Mouse (Mus musculus) heart, embryonic 12.5 days (tissue): ENCODE measurements around the gene Scn1b. TPM values are rescaled to one million over a fixed set of nuclear protein-coding genes. Genes with fewer than 3 reads are reported as not detected.

Experiments used
- ATAC-seq: fragments of 200-750 bp; cut with Nextera tagmentation; 2 replicates; pipeline ENCODE4 v1.8.0; 2017; ENCODE audit warnings: moderate TSS enrichment, moderate library complexity; ENCODE audit not compliant: insufficient number of reproducible peaks, low FRiP score
- H3K27ac ChIP-seq: fragments of 300-500 bp; sonication (generic); 2 replicates; pipeline ENCODE4 v1.5.1; 2016; ENCODE audit warnings: mild to moderate bottlenecking, moderate library complexity; ENCODE audit not compliant: poor library complexity, severe bottlenecking
- H3K27me3 ChIP-seq: fragments of 300-500 bp; sonication (generic); replicated peaks from 2 replicates; pipeline ENCODE4 v1.6.1; 2016; ENCODE audit warnings: mild to moderate bottlenecking, moderate library complexity
- H3K36me3 ChIP-seq: fragments of 300-500 bp; sonication (generic); 2 replicates; pipeline ENCODE4 v1.6.1; 2016; ENCODE audit warnings: mild to moderate bottlenecking, moderate library complexity
- H3K4me1 ChIP-seq: fragments of 300-500 bp; sonication (generic); replicated peaks from 2 replicates; pipeline ENCODE4 v1.6.1; 2016; ENCODE audit warnings: mild to moderate bottlenecking
- H3K4me2 ChIP-seq: fragments of 300-500 bp; sonication (generic); 2 replicates; pipeline ENCODE4 v1.6.1; 2016; ENCODE audit warnings: mild to moderate bottlenecking, moderate library complexity
- H3K4me3 ChIP-seq: fragments of 300-500 bp; sonication (generic); 2 replicates; pipeline ENCODE4 v1.5.1; 2016; ENCODE audit warnings: mild to moderate bottlenecking
- H3K9ac ChIP-seq: fragments of 300-500 bp; sonication (generic); 2 replicates; pipeline ENCODE4 v1.6.1; 2016; ENCODE audit warnings: mild to moderate bottlenecking, moderate library complexity
- H3K9me3 ChIP-seq: fragments of 300-500 bp; sonication (generic); replicated peaks from 2 replicates; pipeline ENCODE4 v1.6.1; 2016; ENCODE audit warnings: mild to moderate bottlenecking, moderate library complexity
- WGBS: fragments of 180-500 bp; shearing (Covaris S2); methylation state at CpG from one replicate; pipeline ENCODE4 v1.1.7; 2016; 5-methylcytosine and 5-hydroxymethylcytosine counted together
- polyA plus RNA-seq: library from polyadenylated mRNA; unstranded; fragments of >200 nt; fragmentation: Nextera tagmentation; extraction: Ambion mirVana; gene quantifications from 2 replicates; pipeline ENCODE4 v1.2.1, GENCODE M21; 2016

Scn1b gene
- polyA plus RNA-seq, 1 experiment from 2014 or later: 5.7 TPM

- Histone ChIP-seq H3K27ac (no peak overlapping the region), H3K4me2 (no peak overlapping the region)
- 60% methylated on average over 14 of the region's 14 CpGs for WGBS
Measured at GRCm38 (mm10) chr7:31082831-31083588, 43.8 kb downstream of the Scn1b start.

GRCm38 (mm10) chr7:31082106-31082505 is 44.7 kb downstream of the Scn1b start:
- Histone ChIP-seq H3K36me3 (no peaks in the 10 kb centered on the region), H3K4me2 (no peak overlapping the region), H3K27ac (no peak overlapping the region), H3K4me1 (peaks cover 5% of the 10 kb centered on the region; the same call in 1 of the 2 replicates), H3K9ac (no peak overlapping the region), H3K9me3 (peaks cover 4% of the 10 kb centered on the region), H3K4me3 (no peak overlapping the region), H3K27me3 (no peaks in the 10 kb centered on the region)
- no peak for ATAC-seq

More at GRCm38 (mm10) chr7:31082831-31083588, 43.8 kb downstream of the Scn1b start:
- Histone ChIP-seq H3K36me3 (no peaks in the 10 kb centered on the region), H3K9ac (0 out of 2 replicates have a peak overlapping the region, but pooled peaks have one; percentile 5), H3K4me1 (peaks cover 9% of the 10 kb centered on the region; the same call in 1 of the 2 replicates), H3K4me3 (no peak overlapping the region), H3K27me3 (no peaks in the 10 kb centered on the region), H3K9me3 (peaks cover 4% of the 10 kb centered on the region)
- no peak; the same call in 1 of the 2 replicates for ATAC-seq

GRCm38 (mm10) chr7:31081106-31081505 is 45.7 kb downstream of the Scn1b start:
- Histone ChIP-seq H3K4me2 (no peak overlapping the region), H3K4me1 (peaks cover 5% of the 10 kb centered on the region; the same call in 1 of the 2 replicates), H3K4me3 (no peak overlapping the region), H3K9ac (no peak overlapping the region), H3K36me3 (no peaks in the 10 kb centered on the region), H3K9me3 (peaks cover 4% of the 10 kb centered on the region), H3K27me3 (no peaks in the 10 kb centered on the region), H3K27ac (no peak overlapping the region)
- 24% methylated on average over 1 of the region's 1 CpGs for WGBS
- ATAC-seq: no peak

- 55% methylated on average over 3 of the region's 3 CpGs for WGBS
Measured at GRCm38 (mm10) chr7:31080611-31081010, 46.2 kb downstream of the Scn1b start.

GRCm38 (mm10) chr7:31079670-31080069 is 47.1 kb downstream of the Scn1b start:
- WGBS: 82% methylated on average over 8 of the region's 8 CpGs
- ATAC-seq: no peak
- H3K4me3 ChIP-seq: no peak overlapping the region

More at GRCm38 (mm10) chr7:31080611-31081010, 46.2 kb downstream of the Scn1b start:
- no peak overlapping the region for H3K4me2 ChIP-seq
- H3K4me1 ChIP-seq: peaks cover 5% of the 10 kb centered on the region; the same call in 1 of the 2 replicates
- no peak overlapping the region for H3K9ac ChIP-seq
- H3K9me3 ChIP-seq: peaks cover 4% of the 10 kb centered on the region
- H3K36me3 ChIP-seq: no peaks in the 10 kb centered on the region
- no peaks in the 10 kb centered on the region for H3K27me3 ChIP-seq
- ATAC-seq: no peak
- no peak overlapping the region for H3K4me3 ChIP-seq
- no peak overlapping the region for H3K27ac ChIP-seq

GRCm38 (mm10) chr7:31077885-31078445 is 48.8 kb downstream of the Scn1b start:
- Histone ChIP-seq H3K4me2 (no peak overlapping the region), H3K4me1 (no peaks in the 10 kb centered on the region), H3K9me3 (peaks cover 4% of the 10 kb centered on the region), H3K27me3 (no peaks in the 10 kb centered on the region), H3K36me3 (no peaks in the 10 kb centered on the region), H3K27ac (no peak overlapping the region), H3K4me3 (no peak overlapping the region), H3K9ac (no peak overlapping the region)
- 32% methylated on average over 5 of the region's 5 CpGs for WGBS
- 0 out of 2 replicates have a peak, but pooled peaks have one; percentile 29 for ATAC-seq

More at GRCm38 (mm10) chr7:31079670-31080069, 47.1 kb downstream of the Scn1b start:
- no peaks in the 10 kb centered on the region for H3K27me3 ChIP-seq
- no peak overlapping the region for H3K27ac ChIP-seq
- peaks cover 4% of the 10 kb centered on the region for H3K9me3 ChIP-seq
- H3K9ac ChIP-seq: no peak overlapping the region
- H3K36me3 ChIP-seq: no peaks in the 10 kb centered on the region
- H3K4me1 ChIP-seq: no peaks in the 10 kb centered on the region
- no peak overlapping the region for H3K4me2 ChIP-seq

GRCm38 (mm10) chr7:31077470-31077869 is 49.3 kb downstream of the Scn1b start:
- Histone ChIP-seq H3K9ac (no peak overlapping the region), H3K27me3 (no peaks in the 10 kb centered on the region), H3K4me3 (no peak overlapping the region), H3K9me3 (peaks cover 4% of the 10 kb centered on the region), H3K27ac (no peak overlapping the region), H3K4me1 (no peaks in the 10 kb centered on the region), H3K4me2 (no peak overlapping the region), H3K36me3 (no peaks in the 10 kb centered on the region)
- ATAC-seq: peak; percentile 39
- WGBS: 54% methylated on average over 6 of the region's 6 CpGs

GRCm38 (mm10) chr7:31076492-31076891 is 50.3 kb downstream of the Scn1b start, which contains the start of gene Fxyd3:
Gene Fxyd3, minus strand, starts transcription at chr7:31076704.
- no peak within 1 kb of the TSS for H3K4me2 ChIP-seq
- H3K9me3 ChIP-seq: peaks cover 4% of the 10 kb centered on the region
- ATAC-seq: no peak
- H3K27ac ChIP-seq: no peak within 1 kb of the TSS
- no peaks in the 10 kb centered on the region for H3K36me3 ChIP-seq
- H3K27me3 ChIP-seq: no peaks in the 10 kb centered on the region
- no peak within 1 kb of the TSS for H3K4me3 ChIP-seq
- 56% methylated on average over 5 of the region's 5 CpGs for WGBS
- H3K4me1 ChIP-seq: no peaks in the 10 kb centered on the region
- H3K9ac ChIP-seq: no peak within 1 kb of the TSS

- Histone ChIP-seq H3K4me1 (peaks cover 5% of the 10 kb centered on the region; the same call in 1 of the 2 replicates), H3K27me3 (no peaks in the 10 kb centered on the region), H3K27ac (no peak overlapping the region), H3K9ac (no peak overlapping the region), H3K4me3 (no peak overlapping the region), H3K4me2 (no peak overlapping the region), H3K9me3 (no peaks in the 10 kb centered on the region), H3K36me3 (no peaks in the 10 kb centered on the region)
- ATAC-seq: no peak
- 78% methylated on average over 5 of the region's 5 CpGs for WGBS
Measured at GRCm38 (mm10) chr7:31074713-31075069, 52.1 kb downstream of the Scn1b start.

GRCm38 (mm10) chr7:31074061-31074712 is 52.6 kb downstream of the Scn1b start:
- Histone ChIP-seq H3K9me3 (no peaks in the 10 kb centered on the region), H3K27me3 (no peaks in the 10 kb centered on the region), H3K36me3 (no peaks in the 10 kb centered on the region), H3K4me3 (no peak overlapping the region), H3K4me1 (peaks cover 5% of the 10 kb centered on the region; the same call in 1 of the 2 replicates), H3K27ac (no peak overlapping the region), H3K4me2 (no peak overlapping the region), H3K9ac (no peak overlapping the region)
- no peak for ATAC-seq
- WGBS: 67% methylated on average over 7 of the region's 7 CpGs

GRCm38 (mm10) chr7:31073546-31073945 is 53.3 kb downstream of the Scn1b start:
- no peaks in the 10 kb centered on the region for H3K27me3 ChIP-seq
- no peak overlapping the region for H3K4me3 ChIP-seq
- peaks cover 5% of the 10 kb centered on the region; the same call in 1 of the 2 replicates for H3K4me1 ChIP-seq
- no peaks in the 10 kb centered on the region for H3K9me3 ChIP-seq
- H3K4me2 ChIP-seq: no peak overlapping the region
- H3K27ac ChIP-seq: no peak overlapping the region
- H3K36me3 ChIP-seq: no peaks in the 10 kb centered on the region
- no peak overlapping the region for H3K9ac ChIP-seq
- ATAC-seq: no peak
